Mouse (Mus musculus): Measurements from ENCODE around the gene Fgfr2.

The Fgfr2 gene

GRCm38 (mm10) chr7:132296661-132297443 lies 826.3 kb downstream of the Fgfr2 start:
- no peak for DNase-seq (ENCODE audit: low spot score)

- DNase-seq (ENCODE audit: low spot score) = no peak
These were observed 827.0 kb downstream of the Fgfr2 start for GRCm38 (mm10) chr7:132296132-132296531.

- no peak for DNase-seq (ENCODE audit: low spot score)
These were observed 835.8 kb downstream of the Fgfr2 start for GRCm38 (mm10) chr7:132287340-132287664.

- DNase-seq (ENCODE audit: low spot score) = peak; percentile 42
These were observed 836.4 kb downstream of the Fgfr2 start for GRCm38 (mm10) chr7:132286630-132287339.

- no peak for DNase-seq (ENCODE audit: low spot score)
These were observed 838.4 kb downstream of the Fgfr2 start for GRCm38 (mm10) chr7:132284795-132285194.

GRCm38 (mm10) chr7:132284048-132284737 lies 839.0 kb downstream of the Fgfr2 start:
- no peak for DNase-seq (ENCODE audit: low spot score)

- DNase-seq (ENCODE audit: low spot score) = no peak
These were observed 840.6 kb downstream of the Fgfr2 start for GRCm38 (mm10) chr7:132282576-132282975.

GRCm38 (mm10) chr7:132282161-132282560 lies 841.0 kb downstream of the Fgfr2 start:
- no peak for DNase-seq (ENCODE audit: low spot score)

GRCm38 (mm10) chr7:132281753-132282152 lies 841.4 kb downstream of the Fgfr2 start:
- no peak for DNase-seq (ENCODE audit: low spot score)

GRCm38 (mm10) chr7:132278658-132279057 lies 844.5 kb downstream of the Fgfr2 start:
- no peak for DNase-seq (ENCODE audit: low spot score)

- DNase-seq (ENCODE audit: low spot score) = no peak
These were observed 846.9 kb downstream of the Fgfr2 start for GRCm38 (mm10) chr7:132276287-132276686.

GRCm38 (mm10) chr7:132273741-132274513 lies 849.2 kb downstream of the Fgfr2 start:
- no peak for DNase-seq (ENCODE audit: low spot score)

- no peak for DNase-seq (ENCODE audit: low spot score)
These were observed 850.2 kb downstream of the Fgfr2 start for GRCm38 (mm10) chr7:132272984-132273383.

- DNase-seq (ENCODE audit: low spot score) = no peak
These were observed 852.8 kb downstream of the Fgfr2 start for GRCm38 (mm10) chr7:132270364-132270763.

- DNase-seq (ENCODE audit: low spot score) = no peak
These were observed 853.5 kb downstream of the Fgfr2 start for GRCm38 (mm10) chr7:132269661-132270060.

- DNase-seq (ENCODE audit: low spot score) = no peak
These were observed 855.2 kb downstream of the Fgfr2 start for GRCm38 (mm10) chr7:132267721-132268498.

GRCm38 (mm10) chr7:132264763-132265162 lies 858.4 kb downstream of the Fgfr2 start:
- no peak for DNase-seq (ENCODE audit: low spot score)

GRCm38 (mm10) chr7:132263186-132263585 lies 860.0 kb downstream of the Fgfr2 start:
- no peak for DNase-seq (ENCODE audit: low spot score)

GRCm38 (mm10) chr7:132262696-132263095 lies 860.5 kb downstream of the Fgfr2 start:
- DNase-seq (ENCODE audit: low spot score) = no peak

GRCm38 (mm10) chr7:132261885-132262284 lies 861.3 kb downstream of the Fgfr2 start:
- no peak for DNase-seq (ENCODE audit: low spot score)

GRCm38 (mm10) chr7:132260632-132261031 lies 862.5 kb downstream of the Fgfr2 start:
- no peak for DNase-seq (ENCODE audit: low spot score)

Data from urinary bladder, postnatal 14 days (tissue).